In genomic region chr2:31253463-31253862, GRCm38 (mm10) we compare ENCODE assay signal across 11 mouse cellular contexts. TPM values are rescaled to one million over a fixed set of nuclear protein-coding genes. Genes with fewer than 3 reads are reported as not detected.
DNase-seq lines count a peak whose midpoint lies in the region; ATAC-seq and TF ChIP-seq lines count a peak whose summit lies in the region.
"Had no signal": no experiment of that assay in that cellular context is flagged by ENCODE, and none has a peak within 500 bp of the region (broad histone marks: within the 10 kb centered on the region; RNA-seq: fewer than 3 reads in every experiment).

No protein-coding gene starts in this region.

- 75% methylated on average over 3 of the region's 3 CpGs for WGBS in heart, postnatal 0 days
- 49% methylated on average over 3 of the region's 3 CpGs for WGBS in kidney, postnatal 0 days

- H3K27ac ChIP-seq in heart, postnatal 0 days (ENCODE audit: low read depth), result 0 out of 2 replicates have a peak overlapping the region, but pooled peaks have one; percentile 7
- peak overlapping the region; percentile 22; the same call in 1 of the 2 replicates for H3K27ac ChIP-seq in kidney, postnatal 0 days
- H3K27ac ChIP-seq: hindbrain, embryonic 12.5 days; limb, embryonic 12.5 days; lung, embryonic 15.5 days had no signal

- no peaks in the 10 kb centered on the region for H3K9me3 ChIP-seq in heart, postnatal 0 days (replicated peaks; ENCODE audit: control insufficient read depth, low read length)
- no peaks in the 10 kb centered on the region for H3K9me3 ChIP-seq in kidney, postnatal 0 days (replicated peaks; ENCODE audit: low read length)
- H3K9me3 ChIP-seq: hindbrain, embryonic 12.5 days; limb, embryonic 12.5 days; lung, embryonic 15.5 days had no signal

- intact Hi-C loops in left cerebral cortex, postnatal 25 days (cut with DNase I), result no loop called here

- no peak for TF ChIP-seq CTCF in heart, postnatal 0 days (IDR thresholded peaks at IDR 0.05; ENCODE audit: low read depth)
- peak; percentile 26; the same call in 1 of the 2 replicates for TF ChIP-seq CTCF in kidney, postnatal 0 days (IDR thresholded peaks at IDR 0.05; ENCODE audit: low read depth)

- H3K9ac ChIP-seq in heart, postnatal 0 days (replicated peaks; ENCODE audit: low read depth, low read length), result no peak overlapping the region
- H3K9ac ChIP-seq in kidney, postnatal 0 days (ENCODE audit: low read depth, low read length), result no peak overlapping the region
- H3K9ac ChIP-seq: hindbrain, embryonic 12.5 days; limb, embryonic 12.5 days; lung, embryonic 15.5 days had no signal

- H3K4me3 ChIP-seq in heart, postnatal 0 days (ENCODE audit: low read depth, low read length), result no peak overlapping the region
- H3K4me3 ChIP-seq in kidney, postnatal 0 days (replicated peaks; ENCODE audit: low read depth, low read length), result no peak overlapping the region
- H3K4me3 ChIP-seq: hindbrain, embryonic 12.5 days; limb, embryonic 12.5 days; lung, embryonic 15.5 days had no signal

- no peak overlapping the region for H3K4me2 ChIP-seq in heart, postnatal 0 days (ENCODE audit: low read depth, low read length)
- H3K4me2 ChIP-seq in kidney, postnatal 0 days (ENCODE audit: low read length), result no peak overlapping the region
- H3K4me2 ChIP-seq: hindbrain, embryonic 12.5 days; limb, embryonic 12.5 days; lung, embryonic 15.5 days had no signal

- H3K27me3 ChIP-seq in heart, postnatal 0 days (ENCODE audit: control insufficient read depth, insufficient read depth, low read length), result no peaks in the 10 kb centered on the region
- H3K27me3 ChIP-seq in kidney, postnatal 0 days (ENCODE audit: insufficient read depth, low read length), result no peaks in the 10 kb centered on the region
- H3K27me3 ChIP-seq: hindbrain, embryonic 12.5 days; limb, embryonic 12.5 days; lung, embryonic 15.5 days had no signal

- no peak for ATAC-seq in heart, postnatal 0 days (ENCODE audit: insufficient read depth, low read depth)
- ATAC-seq in kidney, postnatal 0 days (replicated peaks; ENCODE audit: low FRiP score, low read depth), result no peak

- H3K4me1 ChIP-seq in heart, postnatal 0 days (ENCODE audit: control insufficient read depth, insufficient read depth), result peaks cover 43% of the 10 kb centered on the region
- H3K4me1 ChIP-seq in kidney, postnatal 0 days (replicated peaks; ENCODE audit: insufficient read depth, low read length), result peaks cover 39% of the 10 kb centered on the region

- no peaks in the 10 kb centered on the region for H3K36me3 ChIP-seq in heart, postnatal 0 days (replicated peaks; ENCODE audit: control insufficient read depth, insufficient read depth, low read length)
- no peaks in the 10 kb centered on the region for H3K36me3 ChIP-seq in kidney, postnatal 0 days (ENCODE audit: insufficient read depth, low read length)
- H3K36me3 ChIP-seq: lung, embryonic 15.5 days had no signal

- peak; percentile 7 to 26 for DNase-seq in cerebellum, adult 18-20 months
- DNase-seq in cerebellum, postnatal 4 days (ENCODE audit: low spot score in 2 of 2), result no peak
- DNase-seq in heart, postnatal 0 days (ENCODE audit: low spot score), result no peak
- no peak for DNase-seq in heart, adult 18-20 months
- peak; percentile 91 for DNase-seq in Muller cell, postnatal 12 days (ENCODE audit: inconsistent ontology term)
- peak; percentile 59 for DNase-seq in kidney, postnatal 0 days (ENCODE audit: low spot score)
- DNase-seq in urinary bladder, postnatal 10 days (ENCODE audit: low spot score), result no peak
- no peak for DNase-seq in left cerebral cortex, postnatal 25 days (ENCODE audit: low spot score in 2 of 2)

- no peak for TF ChIP-seq EP300 in heart, postnatal 0 days (IDR thresholded peaks at IDR 0.05; ENCODE audit: low read depth)

RNA-seq across cellular contexts. Expression of gene Ncs1, which starts 7.8 kb away (rescaled TPM):
- total RNA-seq in heart, postnatal 0 days (2014; rRNA removed; ENCODE audit: low replicate concordance), result 24.9 and 31.4 TPM in 2 replicates
- 17.7 and 18.6 TPM in 2 replicates for polyA plus RNA-seq in heart, postnatal 0 days (2015; fragmentation: Nextera tagmentation; extraction: Ambion mirVana)
- 10 to 100 TPM; 12.2 to 12.7 TPM for total RNA-seq in heart, adult 18-20 months (2021)
- 23.5 and 26.3 TPM in 2 replicates for polyA plus RNA-seq in kidney, postnatal 0 days (2015; fragmentation: Nextera tagmentation; extraction: Ambion mirVana)
- 100 to 1,000 TPM; 196 to 203 TPM for total RNA-seq in left cerebral cortex, postnatal 25 days (2021)

Comparison
In these comparisons a context has a peak if more than half of its experiments do, and no peak if none do; other contexts are left out.
1. DNase-seq: peak in cerebellum, adult 18-20 months (2 of 2), Muller cell, postnatal 12 days (single experiment) and kidney, postnatal 0 days (single experiment); none in cerebellum, postnatal 4 days (0 of 2), heart, postnatal 0 days (single experiment), heart, adult 18-20 months (0 of 2), urinary bladder, postnatal 10 days (single experiment) and left cerebral cortex, postnatal 25 days (0 of 2).